Mouse (Mus musculus) thymus, adult 2 months (tissue): ENCODE results near the gene Dync1li1. TPM values are rescaled to one million over a fixed set of nuclear protein-coding genes. Genes with fewer than 3 reads are reported as not detected.

ENCODE experiments used
- DNase-seq: peaks from one replicate; pipeline ENCODE4 v3.0.0; 2021
- H3K27ac ChIP-seq: fragments of 200-500 bp; 2 replicates; pipeline ENCODE4 v1.5.1; 2012; ENCODE audit warnings: low read length, control low read depth; ENCODE audit not compliant: control insufficient read depth, insufficient read depth
- H3K27me3 ChIP-seq: fragments of 200-500 bp; 2 replicates; pipeline ENCODE4 v1.6.1; 2012; ENCODE audit warnings: mild to moderate bottlenecking, low read length, moderate library complexity, mixed read lengths; ENCODE audit not compliant: control insufficient read depth, insufficient read depth
- H3K36me3 ChIP-seq: fragments of 200-500 bp; 2 replicates; pipeline ENCODE4 v1.6.1; 2012; ENCODE audit warnings: mild to moderate bottlenecking, low read length, moderate library complexity; ENCODE audit not compliant: control insufficient read depth, insufficient read depth
- H3K4me1 ChIP-seq: fragments of 200-500 bp; replicated peaks from 2 replicates; pipeline ENCODE4 v1.6.1; 2012; ENCODE audit warnings: low read length; ENCODE audit not compliant: control insufficient read depth, insufficient read depth
- H3K4me3 ChIP-seq: fragments of 200-500 bp; 2 replicates; pipeline ENCODE4 v1.5.1; 2012; ENCODE audit warnings: mild to moderate bottlenecking, low read length, control low read depth, moderate library complexity; ENCODE audit not compliant: control insufficient read depth, insufficient read depth
- CTCF ChIP-seq: fragments of 200-500 bp; IDR thresholded peaks from 2 replicates; pipeline ENCODE4 v1.5.1; 2012; ENCODE audit warnings: mild to moderate bottlenecking, control low read depth, low read length, moderate library complexity, borderline replicate concordance; ENCODE audit not compliant: control insufficient read depth, poor library complexity, insufficient read depth; ENCODE audit errors: extremely low read depth
- POLR2A ChIP-seq: fragments of 200-500 bp; IDR thresholded peaks from 2 replicates; pipeline ENCODE4 v1.6.1; 2012; ENCODE audit warnings: mild to moderate bottlenecking, low read length, control low read depth, moderate library complexity; ENCODE audit not compliant: control insufficient read depth, poor library complexity, insufficient read depth; ENCODE audit errors: extremely low read depth
- WGBS: fragments of 180-500 bp; shearing (Covaris S2); methylation state at CpG from one replicate; pipeline ENCODE4 v1.1.7; 2018; 5-methylcytosine and 5-hydroxymethylcytosine counted together
- polyA plus RNA-seq: library from polyadenylated mRNA; depleted of rRNA; stranded (reverse); fragments of >200 nt; gene quantifications from 2 replicates; pipeline ENCODE4 v1.2.3, GENCODE M21; 2012; rRNA removed

The Dync1li1 gene
- polyA plus RNA-seq, 1 experiment: 20.8 TPM

GRCm38 (mm10) chr9:114768066-114768465 lies 79.5 kb downstream of the Dync1li1 start:
- H3K4me1 ChIP-seq: peaks cover 22% of the 10 kb centered on the region
- no peak for DNase-seq
- H3K36me3 ChIP-seq: peaks cover 4% of the 10 kb centered on the region; the same call in 1 of the 2 replicates
- TF ChIP-seq POLR2A: no peak
- H3K4me3 ChIP-seq: no peak overlapping the region
- no peak overlapping the region for H3K27ac ChIP-seq
- 76% methylated on average over 10 of the region's 10 CpGs for WGBS
- no peaks in the 10 kb centered on the region for H3K27me3 ChIP-seq

GRCm38 (mm10) chr9:114770224-114770623 lies 81.6 kb downstream of the Dync1li1 start:
- peaks cover 4% of the 10 kb centered on the region; the same call in 1 of the 2 replicates for H3K36me3 ChIP-seq
- no peaks in the 10 kb centered on the region for H3K27me3 ChIP-seq
- no peak overlapping the region for H3K27ac ChIP-seq
- H3K4me1 ChIP-seq: peaks cover 38% of the 10 kb centered on the region
- WGBS: 20% methylated on average over 4 of the region's 4 CpGs
- peak; percentile 40 for DNase-seq
- H3K4me3 ChIP-seq: no peak overlapping the region
- no peak for TF ChIP-seq CTCF
- no peak for TF ChIP-seq POLR2A

- no peak for DNase-seq
- H3K36me3 ChIP-seq: peaks cover 4% of the 10 kb centered on the region; the same call in 1 of the 2 replicates
- H3K4me1 ChIP-seq: peaks cover 50% of the 10 kb centered on the region
- no peak overlapping the region for H3K4me3 ChIP-seq
- no peak overlapping the region for H3K27ac ChIP-seq
- no peaks in the 10 kb centered on the region for H3K27me3 ChIP-seq
- no peak for TF ChIP-seq POLR2A
- no peak for TF ChIP-seq CTCF
- WGBS: 80% methylated on average over 7 of the region's 7 CpGs
These were observed 83.0 kb downstream of the Dync1li1 start for GRCm38 (mm10) chr9:114771565-114771964.

Other genes with a start within 250 kb of the Dync1li1 start
- 88.6 and 94.5 TPM in 2 replicates for gene Ccr4, start 183.9 kb upstream of the Dync1li1 start, polyA plus RNA-seq
- not detected in 2 replicates for gene C130032M10Rik, start 173.1 kb upstream of the Dync1li1 start, polyA plus RNA-seq
- gene Trim71, start 124.4 kb upstream of the Dync1li1 start, polyA plus RNA-seq: 0.03 TPM in 1 of 2 replicates, not detected in the other
- 42.6 and 45.2 TPM in 2 replicates for gene Cnot10, start 48.6 kb upstream of the Dync1li1 start, polyA plus RNA-seq
- 72.4 and 76.2 TPM in 2 replicates for gene Cmtm6, start 42.3 kb downstream of the Dync1li1 start, polyA plus RNA-seq
- gene Cmtm7, start 93.1 kb downstream of the Dync1li1 start, polyA plus RNA-seq: 781 and 799 TPM in 2 replicates
- gene Cmtm8, start 155.4 kb downstream of the Dync1li1 start, polyA plus RNA-seq: 11.9 and 15.4 TPM in 2 replicates
- gene Gpd1l, start 245.2 kb downstream of the Dync1li1 start, polyA plus RNA-seq: 22.0 TPM in 2 replicates